Mouse (Mus musculus) myocyte (in vitro differentiated cells): ENCODE measurements around the gene Ddah1.

Experiments used
- E2F4 ChIP-seq: IDR thresholded peaks from one replicate; pipeline ENCODE4 v1.6.1; 2011; ENCODE audit warnings: mild to moderate bottlenecking, control low read depth, moderate library complexity; ENCODE audit not compliant: insufficient read depth
- MAX ChIP-seq: IDR thresholded peaks from one replicate; pipeline ENCODE4 v1.6.1; 2011; ENCODE audit warnings: low read depth, mild to moderate bottlenecking, control low read depth
- POLR2A ChIP-seq: IDR thresholded peaks from one replicate; pipeline ENCODE4 v1.6.1; 2011; ENCODE audit warnings: low read depth, mild to moderate bottlenecking, control low read depth, moderate library complexity; ENCODE audit not compliant: insufficient read length
- POLR2AphosphoS2 ChIP-seq: IDR thresholded peaks from one replicate; pipeline ENCODE4 v1.6.1; 2011; ENCODE audit warnings: low read depth, control low read depth; ENCODE audit not compliant: insufficient read length

DNA sequence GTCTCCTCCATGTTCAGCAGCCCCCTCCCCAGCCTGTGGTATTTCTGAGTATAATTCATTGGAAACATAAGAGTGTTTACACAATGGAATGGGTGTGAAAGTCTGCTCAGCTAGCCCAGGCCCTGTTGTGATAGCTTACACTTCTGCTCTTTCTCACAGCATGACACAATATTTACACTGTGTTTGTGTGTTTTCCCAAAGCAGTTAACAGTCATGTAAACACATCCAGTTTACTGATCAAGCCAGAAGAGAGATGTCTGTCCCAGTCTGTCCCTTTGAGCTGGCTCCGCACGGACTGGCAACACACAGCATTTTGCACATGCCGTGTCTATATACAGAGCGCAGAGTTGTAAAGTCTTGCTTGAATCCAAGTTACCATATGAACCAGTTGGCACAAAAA lies 32.2 kb downstream of the Ddah1 start:
- TF ChIP-seq POLR2A (no peak), MAX (no peak), E2F4 (no peak), POLR2AphosphoS2 (no peak)
